In the genomic region with DNA sequence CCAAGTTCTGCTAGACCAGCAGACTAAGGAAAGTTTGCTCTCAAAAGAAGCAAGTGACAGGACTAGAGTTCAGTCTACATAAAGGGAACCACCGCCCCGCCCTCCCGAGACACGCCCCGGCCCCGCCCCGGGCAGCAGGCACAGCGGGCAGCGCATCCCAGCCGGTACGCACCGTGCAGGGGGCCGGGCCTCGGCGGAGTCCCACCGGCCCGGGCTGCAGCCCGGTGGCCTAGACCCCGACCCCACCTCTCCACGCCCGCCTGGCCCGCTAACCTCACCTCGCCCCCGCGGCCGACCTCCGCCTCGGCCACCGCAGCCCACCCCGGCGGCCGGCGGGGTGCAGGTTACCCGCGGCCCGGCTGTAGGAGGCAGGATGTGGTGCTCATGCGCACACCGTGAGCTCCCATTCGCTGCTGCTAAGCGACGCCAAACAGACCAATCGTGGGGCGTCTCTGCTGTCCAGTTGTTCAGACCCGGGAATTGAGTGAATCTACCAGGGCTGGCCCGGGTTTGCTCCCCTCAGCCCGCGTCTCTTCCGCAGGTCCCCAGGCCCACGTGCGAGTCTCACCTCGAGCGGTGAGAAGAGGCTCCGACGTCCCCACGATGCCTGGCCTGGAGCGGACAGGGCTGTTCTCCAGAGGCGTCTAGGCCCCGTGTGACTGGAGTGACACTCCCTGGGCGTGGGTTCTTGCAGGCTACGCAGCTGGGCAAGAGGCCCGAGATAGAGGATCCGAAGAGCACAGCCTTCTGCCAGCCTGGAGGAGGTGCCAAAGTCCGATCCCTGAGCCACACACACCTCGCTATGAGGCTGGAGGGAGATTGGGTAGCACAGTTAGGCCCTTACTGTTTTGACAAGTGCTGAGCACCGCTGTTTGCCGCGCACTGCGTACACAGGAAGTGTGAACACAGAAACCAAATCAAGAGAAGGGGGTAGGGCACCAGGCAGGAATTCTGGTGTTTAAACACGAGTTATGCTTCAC, we compare ENCODE assay signal across 8 mouse cellular contexts. TPM values are rescaled to one million over a fixed set of nuclear protein-coding genes. Genes with fewer than 3 reads are reported as not detected.
A peak's percentile ranks its signal among the peaks of the same experiment; 100 is the strongest.
DNase-seq lines count a peak whose midpoint lies in the region; ATAC-seq and TF ChIP-seq lines count a peak whose summit lies in the region.

A gene (minus strand): TSS at position 845 of the 980 bp plus-strand sequence.

- ATAC-seq in forebrain, embryonic 13.5 days = peak; percentile 98
- ATAC-seq in liver, postnatal 0 days = peak; percentile 94
- ATAC-seq in neural tube, embryonic 14.5 days (ENCODE audit: low read depth) = peak; percentile 96

- peak within 1 kb of the TSS; percentile 87 for H3K4me3 ChIP-seq in E14TG2a.4 (replicated peaks; ENCODE audit: low read length)
- H3K4me3 ChIP-seq in forebrain, embryonic 13.5 days = peak within 1 kb of the TSS; percentile 86
- H3K4me3 ChIP-seq in liver, postnatal 0 days (ENCODE audit: low read depth, low read length) = peak within 1 kb of the TSS; percentile 78
- H3K4me3 ChIP-seq in neural tube, embryonic 14.5 days (ENCODE audit: low read depth, low read length) = peak within 1 kb of the TSS; percentile 81

- H3K4me1 ChIP-seq in E14TG2a.4 (replicated peaks; ENCODE audit: low read depth, low read length) = peaks cover 51% of the 10 kb centered on the region
- peaks cover 21% of the 10 kb centered on the region for H3K4me1 ChIP-seq in forebrain, embryonic 13.5 days
- peaks cover 25% of the 10 kb centered on the region for H3K4me1 ChIP-seq in liver, postnatal 0 days (ENCODE audit: insufficient read depth)
- H3K4me1 ChIP-seq in neural tube, embryonic 14.5 days (ENCODE audit: control insufficient read depth, insufficient read depth, low read length) = peaks cover 11% of the 10 kb centered on the region

- intact Hi-C loops in heart, postnatal 10 days (cut with DNase I) = no loop called here

- H3K36me3 ChIP-seq in E14TG2a.4 (ENCODE audit: insufficient read depth, low read length) = 0 out of 2 replicates have a peak, but pooled peaks cover 3% of the 10 kb centered on the region
- H3K36me3 ChIP-seq in forebrain, embryonic 13.5 days (ENCODE audit: poor library complexity, severe bottlenecking) = peaks cover 3% of the 10 kb centered on the region
- H3K36me3 ChIP-seq in liver, postnatal 0 days (replicated peaks; ENCODE audit: insufficient read depth, low read length) = no peaks in the 10 kb centered on the region
- no peaks in the 10 kb centered on the region; the same call in 1 of the 2 replicates for H3K36me3 ChIP-seq in neural tube, embryonic 14.5 days (ENCODE audit: control insufficient read depth, insufficient read depth, low read length)

- H3K27ac ChIP-seq in forebrain, embryonic 13.5 days = peak within 1 kb of the TSS; percentile 75
- H3K27ac ChIP-seq in liver, postnatal 0 days (ENCODE audit: low read depth) = peak within 1 kb of the TSS; percentile 96
- H3K27ac ChIP-seq in neural tube, embryonic 14.5 days (ENCODE audit: low read depth, low read length) = peak within 1 kb of the TSS; percentile 62

- TF ChIP-seq EP300 in liver, postnatal 0 days (IDR thresholded peaks at IDR 0.05; ENCODE audit: low read depth) = no peak

- no peaks in the 10 kb centered on the region for H3K9me3 ChIP-seq in E14TG2a.4 (ENCODE audit: low read length)
- H3K9me3 ChIP-seq in forebrain, embryonic 13.5 days (replicated peaks) = no peaks in the 10 kb centered on the region
- H3K9me3 ChIP-seq in liver, postnatal 0 days (ENCODE audit: low read length) = no peaks in the 10 kb centered on the region
- no peaks in the 10 kb centered on the region for H3K9me3 ChIP-seq in neural tube, embryonic 14.5 days (ENCODE audit: control insufficient read depth, low read length)

- peak; percentile 89 for DNase-seq in c-Kit-positive CD71-positive TER-119-positive erythroid progenitor cells, embryonic 14.5 days (ENCODE audit: low spot score)
- DNase-seq in heart, postnatal 10 days = peak; percentile 94 to 95
- DNase-seq in large intestine, adult 2 months (ENCODE audit: low read depth, low spot score) = peak; percentile 86
- peak; percentile 95 for DNase-seq in liver, postnatal 0 days
- DNase-seq in testis, postnatal 10 days (ENCODE audit: low spot score) = peak; percentile 91

- H3K9ac ChIP-seq in forebrain, embryonic 13.5 days = peak within 1 kb of the TSS; percentile 86
- peak within 1 kb of the TSS; percentile 67 for H3K9ac ChIP-seq in liver, postnatal 0 days (replicated peaks)
- H3K9ac ChIP-seq in neural tube, embryonic 14.5 days (replicated peaks; ENCODE audit: low read depth, low read length) = peak within 1 kb of the TSS; percentile 88

- no peak for TF ChIP-seq CTCF in E14TG2a.4 (conservative IDR thresholded peaks at IDR 0.05; ENCODE audit: low read length)
- peak; percentile 58 for TF ChIP-seq CTCF in liver, postnatal 0 days (IDR thresholded peaks at IDR 0.05; ENCODE audit: low read depth)

- WGBS in forebrain, embryonic 13.5 days = 1% methylated on average over 68 of the region's 69 CpGs
- WGBS in large intestine, adult 2 months = under 1% methylated on average over 69 of the region's 69 CpGs
- 1% methylated on average over 62 of the region's 69 CpGs for whole genome bisulfite sequencing in liver, postnatal 0 days (ENCODE audit: insufficient replicate concordance)
- WGBS in neural tube, embryonic 14.5 days = 2% methylated on average over 66 of the region's 69 CpGs

- H3K4me2 ChIP-seq in forebrain, embryonic 13.5 days = peak within 1 kb of the TSS; percentile 94
- peak within 1 kb of the TSS; percentile 84 for H3K4me2 ChIP-seq in liver, postnatal 0 days (ENCODE audit: low read depth, low read length)
- H3K4me2 ChIP-seq in neural tube, embryonic 14.5 days (ENCODE audit: low read depth, low read length) = peak within 1 kb of the TSS; percentile 83

- H3K27me3 ChIP-seq in E14TG2a.4 (ENCODE audit: insufficient read depth, low read length) = no peaks in the 10 kb centered on the region; the same call in 1 of the 2 replicates
- no peaks in the 10 kb centered on the region for H3K27me3 ChIP-seq in forebrain, embryonic 13.5 days
- H3K27me3 ChIP-seq in liver, postnatal 0 days (ENCODE audit: insufficient read depth, low read length) = no peaks in the 10 kb centered on the region
- no peaks in the 10 kb centered on the region for H3K27me3 ChIP-seq in neural tube, embryonic 14.5 days (ENCODE audit: control insufficient read depth, insufficient read depth, low read length)

RNA-seq across cellular contexts. Expression of the gene that starts here (rescaled TPM):
- polyA plus RNA-seq in forebrain, embryonic 13.5 days (2015; fragmentation: Nextera tagmentation; extraction: Ambion mirVana) = 29.9 and 35.1 TPM in 2 replicates
- 1 to 10 TPM; 3.3 to 5.7 TPM for total RNA-seq in heart, postnatal 10 days (2021)
- polyA plus RNA-seq in large intestine, adult 2 months (2012; rRNA removed) = 4.7 and 17.9 TPM in 2 replicates
- 3.6 and 4.4 TPM in 2 replicates for polyA plus RNA-seq in liver, postnatal 0 days (2015; fragmentation: Nextera tagmentation; extraction: Ambion mirVana)
- polyA plus RNA-seq in neural tube, embryonic 14.5 days (2014; fragmentation: Nextera tagmentation; extraction: Ambion mirVana) = 18.1 and 19.8 TPM in 2 replicates

Comparison
In these comparisons a context has a peak if more than half of its experiments do, and no peak if none do; other contexts are left out.
1. Peak in every context shown above with its lines: DNase-seq, ATAC-seq, H3K4me3 ChIP-seq and H3K27ac ChIP-seq.